Mouse (Mus musculus) bone marrow macrophage, adult 2 months (primary cell): ENCODE measurements around the gene Mdh1. TPM values are rescaled to one million over a fixed set of nuclear protein-coding genes. Genes with fewer than 3 reads are reported as not detected.

ENCODE experiments used
- polyA plus RNA-seq: library from polyadenylated mRNA; stranded (reverse); fragments of >200 nt; gene quantifications from 2 replicates; pipeline ENCODE4 v1.2.4, GENCODE M21; 2012; ENCODE audit not compliant: missing spikeins, insufficient read depth, insufficient read length

Mdh1 gene
- polyA plus RNA-seq, 1 experiment = 191 TPM

Other genes with a start within 250 kb of the Mdh1 start
- gene Ugp2, start 201.2 kb downstream of the Mdh1 start, polyA plus RNA-seq = 84.5 and 88.9 TPM in 2 replicates
- gene Wdpcp, start 132 bp downstream of the Mdh1 start, polyA plus RNA-seq = 4.3 and 7.9 TPM in 2 replicates